Mouse (Mus musculus): ENCODE data around the gene Nisch. TPM values are rescaled to one million over a fixed set of nuclear protein-coding genes. Genes with fewer than 3 reads are reported as not detected.
A peak's percentile ranks its signal among the peaks of the same experiment; 100 is the strongest.

Nisch gene
- total RNA-seq, 2 experiments from 2014 or later, result 128 to 143 TPM

DNA sequence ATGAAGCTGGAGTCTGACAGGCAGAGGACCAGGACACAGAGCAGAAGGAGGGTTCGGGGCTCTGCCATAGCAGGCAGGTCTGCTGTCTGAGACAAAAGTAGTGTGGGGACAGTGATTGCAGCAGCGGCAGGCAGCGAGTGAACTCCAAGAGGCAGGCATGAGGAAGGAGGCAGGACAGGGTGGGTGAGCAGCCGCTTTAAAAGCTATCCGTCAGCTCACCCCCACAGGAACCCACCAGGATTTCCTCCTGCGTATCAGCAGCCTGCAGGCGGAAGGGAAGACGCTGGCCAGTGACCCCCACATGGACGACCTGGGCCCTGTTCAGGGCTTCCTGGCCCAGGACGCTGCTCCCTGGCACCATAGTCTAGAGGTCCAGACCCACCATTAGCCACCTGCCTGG is 48.3 kb downstream of the Nisch start, which contains the start of gene Stab1:
TSS of gene Stab1 (minus strand) at position 217 of the 400 bp plus-strand sequence.
- intact Hi-C loops (cut with DNase I), result no loop called here
- peak; percentile 65 to 69 for DNase-seq

GRCm38 (mm10) chr14:31166827-31167226 is 49.9 kb downstream of the Nisch start:
- intact Hi-C loops (cut with DNase I), result no loop called here
- DNase-seq, result no peak

GRCm38 (mm10) chr14:31165991-31166630 is 50.6 kb downstream of the Nisch start:
- peak in 1 of 2 experiments; percentile 43 for DNase-seq
- intact Hi-C loops (cut with DNase I), result no loop called here

DNA sequence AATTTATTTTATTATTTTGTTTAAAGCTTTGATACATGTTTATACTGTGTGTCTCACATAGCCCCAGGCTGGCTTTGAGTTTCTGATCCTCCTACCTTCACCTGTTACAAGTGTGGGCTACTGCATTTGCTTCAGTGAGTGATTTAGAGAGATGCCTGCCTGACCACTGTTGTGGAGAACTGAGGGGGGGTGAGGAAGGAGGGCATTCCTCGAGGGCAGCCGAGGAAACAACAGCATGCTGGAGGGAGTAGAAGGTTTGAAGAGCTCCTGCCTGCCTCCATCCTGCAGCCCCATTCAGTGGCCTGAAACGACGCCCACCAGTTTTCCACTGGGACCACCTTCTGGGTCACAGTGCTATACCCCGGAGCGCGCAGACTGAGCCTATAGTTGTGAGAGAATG is 51.3 kb downstream of the Nisch start:
- intact Hi-C loops (cut with DNase I), result no loop called here
- DNase-seq, result no peak

DNA sequence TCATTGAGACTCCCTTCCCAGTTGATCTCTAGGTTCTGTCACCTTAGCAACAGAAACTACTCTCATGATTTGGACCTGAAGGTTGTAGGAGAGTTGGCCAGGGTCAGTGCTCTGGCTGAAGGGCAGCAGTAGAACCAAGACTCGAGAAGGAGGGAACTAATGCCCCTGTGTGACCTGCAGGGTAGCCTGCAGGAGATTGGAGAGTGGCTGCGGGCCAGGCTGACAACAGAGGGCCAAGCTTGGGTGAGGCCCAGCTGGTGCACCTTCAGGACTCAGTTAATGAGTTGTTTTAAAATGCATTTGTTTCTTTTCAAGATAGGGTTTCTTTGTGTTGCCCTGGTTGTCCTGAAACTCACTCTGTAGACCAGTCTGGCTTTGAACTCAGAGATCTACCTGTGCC is 51.7 kb downstream of the Nisch start:
- DNase-seq, result no peak
- intact Hi-C loops (cut with DNase I), result no loop called here

DNA sequence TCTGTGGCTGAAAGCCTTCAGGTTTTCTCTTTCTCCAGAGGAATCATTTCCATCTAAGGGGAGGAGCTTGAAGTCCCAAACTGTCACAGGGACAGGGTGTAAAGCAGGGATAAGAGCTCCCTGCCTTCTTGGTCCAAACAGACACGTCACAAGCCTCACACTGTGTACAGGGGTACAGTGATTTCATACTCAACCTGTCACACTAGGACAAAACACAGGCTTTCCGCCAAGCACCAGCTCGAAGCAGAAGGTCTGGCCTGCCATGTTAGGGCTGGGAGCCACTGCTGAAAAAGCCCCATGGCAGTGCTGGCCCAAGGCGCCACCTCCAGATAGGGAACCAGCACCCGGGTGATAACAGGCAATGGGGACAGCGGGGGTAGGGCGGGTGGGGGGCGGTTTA is 52.7 kb downstream of the Nisch start:
- no peak for DNase-seq
- intact Hi-C loops (cut with DNase I), result no loop called here

- intact Hi-C loops (cut with DNase I), result no loop called here
- DNase-seq, result no peak
Measured at GRCm38 (mm10) chr14:31161638-31162037, 55.1 kb downstream of the Nisch start.

GRCm38 (mm10) chr14:31161191-31161590 is 55.6 kb downstream of the Nisch start:
- intact Hi-C loops (cut with DNase I), result no loop called here
- DNase-seq, result no peak

DNA sequence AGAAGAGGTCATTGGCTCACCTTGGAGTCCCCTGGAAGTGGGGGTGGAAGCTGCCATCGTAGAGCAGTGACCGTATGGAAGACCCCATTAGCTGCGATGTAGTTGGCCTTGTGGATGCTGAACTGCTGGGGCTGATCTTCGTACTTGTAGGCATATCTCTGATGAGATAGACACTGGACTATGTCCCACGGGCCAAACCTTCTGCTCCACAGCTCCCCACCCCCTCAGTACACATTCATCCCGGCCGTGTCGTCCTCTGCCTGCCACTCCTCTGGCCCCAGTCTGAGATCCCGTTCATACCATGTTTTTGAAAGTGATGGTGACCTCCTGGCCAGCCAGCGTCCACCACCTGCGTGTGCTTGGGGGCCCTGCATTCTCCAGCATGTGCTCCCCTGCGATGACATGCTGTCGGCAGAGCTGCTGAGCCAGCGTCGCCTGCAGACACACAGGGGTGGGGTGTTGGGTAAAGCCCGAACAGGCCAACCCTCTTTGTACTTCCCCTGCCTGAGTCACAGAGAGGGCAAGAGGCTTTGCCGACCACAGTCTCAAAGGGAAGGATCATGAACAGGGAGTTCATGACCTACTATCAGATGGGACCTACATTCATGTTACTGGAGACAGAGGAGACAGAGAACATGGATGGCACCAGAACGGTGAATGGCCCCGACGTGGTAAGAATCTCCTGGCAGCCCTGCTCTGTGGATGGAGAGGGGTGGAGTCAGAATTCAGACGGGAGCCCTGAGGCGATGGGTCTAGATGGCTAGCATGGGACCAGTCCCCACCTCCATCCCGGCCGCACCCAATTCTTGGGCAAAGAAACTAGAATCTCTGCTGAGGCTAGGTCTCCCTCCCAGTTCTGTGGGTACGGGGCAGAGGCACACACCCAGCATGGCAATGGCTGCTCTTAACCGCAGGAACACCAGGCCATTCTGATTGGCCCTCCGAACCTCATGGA is 56.3 kb downstream of the Nisch start:
- no peak for DNase-seq
- intact Hi-C loops (cut with DNase I), result no loop called here

GRCm38 (mm10) chr14:31145694-31146093 is 71.1 kb downstream of the Nisch start:
- intact Hi-C loops (cut with DNase I), result no loop called here
- DNase-seq, result no peak

- intact Hi-C loops (cut with DNase I), result loop anchor here (2.0 kb wide), 1 partner anchor 18 kb away; no protein-coding TSS in a partner anchor
- no peak for DNase-seq
Measured at GRCm38 (mm10) chr14:31141011-31141410, 75.7 kb downstream of the Nisch start.

DNA sequence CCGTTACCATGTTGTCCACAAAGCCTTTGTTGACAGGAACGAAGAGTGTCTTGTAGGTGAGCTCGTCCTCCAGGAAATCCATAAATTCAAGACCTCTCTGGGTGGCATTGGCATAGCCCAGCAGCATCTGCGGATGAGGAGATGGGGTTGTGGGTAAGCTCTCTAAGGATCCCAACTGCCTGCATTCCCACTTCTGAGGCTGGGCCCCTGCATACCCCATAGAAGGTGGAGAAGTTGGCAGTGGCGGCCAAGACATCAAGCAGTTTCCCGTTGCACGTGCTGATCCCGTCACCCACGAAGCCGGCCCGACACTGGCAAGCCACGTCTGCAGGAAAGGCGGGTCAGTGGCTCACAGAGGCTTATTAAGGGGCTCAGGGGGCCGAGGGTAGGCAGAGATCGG is 76.6 kb downstream of the Nisch start:
- intact Hi-C loops (cut with DNase I), result loop anchor here (2.0 kb wide), 1 partner anchor 19 kb away; no protein-coding TSS in a partner anchor
- DNase-seq, result no peak

GRCm38 (mm10) chr14:31139666-31140065 is 77.1 kb downstream of the Nisch start:
- intact Hi-C loops (cut with DNase I), result loop anchor here (2.0 kb wide), 1 partner anchor 19 kb away; no protein-coding TSS in a partner anchor
- no peak for DNase-seq

DNA sequence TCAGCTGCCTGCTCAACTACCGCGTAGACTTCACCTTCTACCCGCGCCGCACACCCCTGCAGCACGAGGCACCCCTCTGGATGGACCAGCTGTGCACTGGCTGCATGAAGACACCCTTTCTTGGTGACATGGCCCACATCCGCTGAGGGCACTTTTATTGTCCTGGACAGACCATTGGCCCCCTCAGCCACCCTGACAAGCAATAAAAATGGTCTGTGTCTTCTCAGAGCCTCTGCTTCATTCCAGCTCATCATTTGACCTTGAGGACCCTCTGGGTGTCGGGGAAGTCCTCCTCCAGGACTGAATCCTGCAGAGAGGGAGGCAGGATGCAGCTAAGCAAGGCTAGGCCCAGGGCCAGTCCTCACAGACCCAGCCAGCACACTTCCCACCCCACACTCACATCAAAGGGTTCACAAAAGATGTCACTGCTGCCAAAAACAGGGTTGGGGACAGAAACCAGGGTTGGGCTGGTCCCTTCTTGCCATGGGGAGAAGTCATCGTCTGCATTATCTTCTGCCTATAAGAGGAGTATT is 77.8 kb downstream of the Nisch start:
- DNase-seq, result no peak

GRCm38 (mm10) chr14:31138219-31138896 is 78.4 kb downstream of the Nisch start:
- intact Hi-C loops (cut with DNase I), result no loop called here
- no peak for DNase-seq

More for the DNA sequence above, 77.8 kb downstream of the Nisch start:
- intact Hi-C loops (cut with DNase I), result no loop called here

DNA sequence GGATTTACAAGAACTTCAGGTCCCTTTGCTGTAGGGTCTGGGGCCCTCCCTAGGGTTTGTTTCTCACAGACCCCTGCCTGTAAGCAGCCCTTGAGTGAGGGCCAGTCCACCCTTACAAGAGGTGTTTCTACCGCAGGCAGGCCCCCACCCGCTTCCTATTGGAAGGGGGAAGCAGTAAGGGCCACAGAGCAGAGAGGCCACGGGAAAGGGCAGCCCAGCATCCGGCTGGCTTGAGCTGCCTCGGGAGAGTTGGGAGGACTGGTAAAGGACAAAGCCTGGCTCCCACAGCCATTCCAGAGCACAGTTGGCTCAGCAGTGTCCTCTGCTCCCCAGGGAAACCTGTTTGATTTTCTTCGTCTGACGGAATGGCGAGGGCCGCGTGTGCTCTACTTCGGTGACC is 79.0 kb downstream of the Nisch start:
- DNase-seq, result no peak
- intact Hi-C loops (cut with DNase I), result no loop called here

DNA sequence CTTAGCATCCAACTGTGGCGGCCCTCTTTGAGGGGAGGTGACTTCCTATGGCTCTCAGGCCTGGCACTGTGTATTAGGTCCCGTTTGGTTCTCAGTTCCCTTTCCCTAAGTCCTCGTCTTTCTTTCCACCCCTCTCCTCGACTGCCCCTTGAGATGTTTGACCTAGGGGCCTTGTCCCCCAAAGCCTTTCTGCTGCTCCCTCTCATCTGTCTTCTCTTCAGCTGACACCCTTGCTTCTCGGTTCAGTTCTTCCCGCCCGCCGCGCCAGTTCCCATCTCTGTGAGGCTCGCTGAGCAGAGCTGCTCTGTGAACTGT is 79.5 kb downstream of the Nisch start:
- intact Hi-C loops (cut with DNase I), result no loop called here
- no peak for DNase-seq

GRCm38 (mm10) chr14:31136411-31137280 is 80.1 kb downstream of the Nisch start:
- intact Hi-C loops (cut with DNase I), result no loop called here
- DNase-seq, result no peak

DNA sequence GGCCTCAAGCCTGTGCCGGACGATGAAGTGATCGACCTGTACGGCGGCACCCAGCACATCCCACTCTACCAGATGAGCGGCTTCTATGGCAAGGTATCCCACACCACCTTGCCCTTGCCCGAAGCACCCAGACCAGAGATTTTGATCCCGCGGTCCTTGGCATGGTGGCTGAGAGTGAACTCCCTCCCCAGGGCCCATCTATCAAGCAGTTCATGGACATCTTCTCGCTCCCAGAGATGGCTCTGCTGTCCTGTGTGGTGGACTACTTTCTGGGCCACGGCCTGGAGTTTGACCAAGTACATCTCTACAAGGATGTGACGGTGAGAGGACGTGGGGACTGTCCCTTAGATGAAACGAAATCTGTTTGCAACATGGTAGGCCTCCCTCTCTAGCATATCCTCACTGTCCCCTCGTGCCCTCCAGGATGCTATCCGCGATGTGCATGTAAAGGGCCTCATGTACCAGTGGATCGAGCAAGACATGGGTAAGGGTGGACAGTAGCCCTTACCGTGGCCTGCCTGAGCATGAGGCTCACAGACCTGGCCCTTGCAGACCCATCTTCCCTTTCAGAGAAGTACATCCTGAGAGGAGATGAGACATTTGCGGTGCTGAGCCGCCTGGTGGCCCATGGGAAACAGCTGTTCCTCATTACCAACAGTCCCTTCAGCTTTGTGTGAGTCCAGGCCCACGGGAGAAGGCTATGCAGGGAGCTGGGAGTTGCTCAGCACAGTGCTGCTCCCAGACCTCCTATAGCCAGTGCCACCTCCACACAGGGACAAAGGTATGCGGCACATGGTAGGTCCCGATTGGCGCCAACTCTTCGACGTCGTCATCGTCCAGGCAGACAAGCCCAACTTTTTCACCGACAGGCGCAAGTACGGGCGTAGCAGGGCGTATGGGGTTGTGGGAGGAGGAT is 81.0 kb downstream of the Nisch start:
- DNase-seq, result no peak
- intact Hi-C loops (cut with DNase I), result no loop called here
